Mouse (Mus musculus) monocyte, adult 2 months (primary cell): ENCODE results near the gene 4930402F06Rik.

Experiments
- DNase-seq, 2 experiments: peaks; one replicate each; pipeline ENCODE4 v3.0.0; 2022; ENCODE audit warnings: low spot score in 2 of 2, low read depth in 1 of 2

Gene 4930402F06Rik

GRCm38 (mm10) chr2:35397096-35397495 lies at the start of gene 4930402F06Rik:
4930402F06Rik (minus strand) TSS chr2:35397175.
- DNase-seq, result no peak

GRCm38 (mm10) chr2:35446300-35446699 lies 49.3 kb upstream of the 4930402F06Rik start:
- DNase-seq, result no peak

GRCm38 (mm10) chr2:35445610-35446009 lies 48.6 kb upstream of the 4930402F06Rik start:
- no peak for DNase-seq

GRCm38 (mm10) chr2:35444764-35445262 lies 47.8 kb upstream of the 4930402F06Rik start:
- no peak for DNase-seq

DNA sequence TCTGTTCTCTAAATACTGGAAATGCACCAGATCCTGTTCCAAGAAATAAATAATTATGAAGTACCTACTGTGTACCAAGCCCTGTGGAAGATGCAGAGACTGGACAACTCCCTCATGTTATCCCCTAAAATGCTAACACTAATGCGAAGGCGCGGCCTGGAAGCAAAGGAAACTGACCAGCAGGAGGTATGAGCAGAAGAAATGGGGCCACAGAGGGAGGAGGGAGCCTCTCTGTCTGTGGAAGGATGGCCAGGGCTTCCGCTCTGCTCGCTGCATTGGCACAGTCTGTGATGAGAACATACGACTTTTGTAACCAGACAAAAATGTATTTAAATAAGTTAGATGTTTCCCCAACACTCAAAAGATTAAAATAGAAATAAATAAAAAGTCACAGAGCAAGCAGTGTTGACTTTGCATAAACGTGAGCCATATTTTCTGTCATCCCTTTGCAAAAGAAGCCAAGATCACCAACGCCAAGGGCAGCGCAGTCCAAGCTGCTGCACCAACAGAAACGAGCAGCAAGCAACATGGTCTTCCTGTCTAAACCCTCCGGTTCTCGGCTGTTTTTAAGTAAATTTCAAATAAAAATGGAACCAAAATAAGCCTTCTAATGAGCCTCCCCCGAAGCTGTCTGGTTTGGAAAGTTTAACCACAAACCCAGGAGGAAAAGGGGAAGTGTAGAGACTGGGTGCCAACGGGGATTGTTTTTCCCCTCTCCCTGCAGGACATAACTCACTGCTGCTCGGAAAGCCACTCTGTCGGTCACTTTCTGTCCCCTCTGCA lies 47.2 kb upstream of the 4930402F06Rik start:
- DNase-seq, result peak in 1 of 2 experiments; percentile 28

GRCm38 (mm10) chr2:35443325-35443724 lies 46.4 kb upstream of the 4930402F06Rik start:
- DNase-seq, result no peak

- DNase-seq, result peak in 1 of 2 experiments; percentile 44
These were observed 45.1 kb upstream of the 4930402F06Rik start for GRCm38 (mm10) chr2:35442079-35442478.

- no peak for DNase-seq
These were observed 44.4 kb upstream of the 4930402F06Rik start for GRCm38 (mm10) chr2:35441419-35441818.

DNA sequence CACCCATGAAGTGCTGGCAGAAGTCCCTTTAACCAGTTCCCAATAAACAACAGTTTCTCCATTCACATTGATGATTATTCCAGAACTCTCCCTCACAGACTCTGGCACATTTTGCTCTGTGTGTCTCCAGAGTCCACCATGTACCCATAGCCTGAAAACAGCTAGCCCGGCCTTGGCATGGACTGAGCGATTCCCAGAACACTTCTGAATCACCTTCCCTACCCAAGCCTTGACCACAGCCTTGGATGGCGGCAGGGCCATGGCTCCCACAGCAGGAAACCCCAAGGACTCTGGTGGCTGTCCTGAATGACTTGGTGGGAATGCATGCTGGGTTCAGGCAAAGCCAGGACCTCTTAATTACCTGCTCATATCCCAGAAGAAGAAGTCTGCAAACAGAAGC lies 43.5 kb upstream of the 4930402F06Rik start:
- no peak for DNase-seq

GRCm38 (mm10) chr2:35437796-35438195 lies 40.8 kb upstream of the 4930402F06Rik start:
- peak in 1 of 2 experiments; percentile 51 for DNase-seq

GRCm38 (mm10) chr2:35434576-35435123 lies 37.7 kb upstream of the 4930402F06Rik start:
- DNase-seq, result no peak

- no peak for DNase-seq
These were observed 36.5 kb upstream of the 4930402F06Rik start for GRCm38 (mm10) chr2:35433428-35433827.

- DNase-seq, result no peak
These were observed 35.5 kb upstream of the 4930402F06Rik start for GRCm38 (mm10) chr2:35432472-35432871.

GRCm38 (mm10) chr2:35432011-35432410 lies 35.0 kb upstream of the 4930402F06Rik start:
- no peak for DNase-seq

DNA sequence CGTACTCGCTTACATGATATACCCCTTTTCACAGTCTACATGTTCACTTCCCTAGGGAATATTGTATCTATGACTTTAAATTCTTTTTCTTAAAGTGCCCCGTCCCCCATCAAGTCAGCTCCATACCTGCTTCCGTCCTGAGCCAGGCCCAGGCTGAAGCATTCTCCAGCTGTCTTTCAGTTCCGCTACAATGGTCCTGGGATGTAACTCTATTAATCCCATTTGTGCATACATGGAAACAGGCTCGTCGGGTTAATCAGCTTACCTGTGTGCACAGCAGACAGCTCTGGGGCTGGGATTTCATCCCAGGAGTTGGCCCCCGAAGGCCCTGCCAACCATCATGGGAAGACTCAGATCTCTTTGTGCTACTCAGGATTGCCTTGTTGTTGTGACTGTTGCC lies 33.8 kb upstream of the 4930402F06Rik start:
- no peak for DNase-seq

GRCm38 (mm10) chr2:35428615-35429300 lies 31.8 kb upstream of the 4930402F06Rik start:
- no peak for DNase-seq

- DNase-seq, result no peak
These were observed 30.6 kb upstream of the 4930402F06Rik start for GRCm38 (mm10) chr2:35427559-35427958.

GRCm38 (mm10) chr2:35423711-35424339 lies 26.9 kb upstream of the 4930402F06Rik start:
- no peak for DNase-seq

DNA sequence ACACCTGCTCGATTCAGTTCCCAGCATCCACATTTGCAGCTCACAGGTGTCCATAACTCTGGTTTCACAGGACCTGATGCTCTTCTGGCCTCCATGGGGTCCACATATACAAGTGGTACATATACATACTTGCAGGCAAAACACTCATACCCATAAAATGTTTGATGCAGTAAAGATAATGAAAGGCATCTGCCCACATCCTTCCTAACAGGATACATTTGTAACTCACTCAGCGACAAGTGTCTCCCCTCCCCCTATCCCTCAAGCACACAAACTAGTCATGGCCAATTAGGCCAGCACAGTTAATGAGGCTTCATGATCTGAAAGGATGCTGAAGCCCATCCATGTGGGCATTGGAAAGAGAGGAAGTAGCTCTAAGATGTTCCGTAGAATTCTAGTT lies 25.4 kb upstream of the 4930402F06Rik start:
- DNase-seq, result no peak

- no peak for DNase-seq
These were observed 23.7 kb upstream of the 4930402F06Rik start for GRCm38 (mm10) chr2:35420681-35421080.

DNA sequence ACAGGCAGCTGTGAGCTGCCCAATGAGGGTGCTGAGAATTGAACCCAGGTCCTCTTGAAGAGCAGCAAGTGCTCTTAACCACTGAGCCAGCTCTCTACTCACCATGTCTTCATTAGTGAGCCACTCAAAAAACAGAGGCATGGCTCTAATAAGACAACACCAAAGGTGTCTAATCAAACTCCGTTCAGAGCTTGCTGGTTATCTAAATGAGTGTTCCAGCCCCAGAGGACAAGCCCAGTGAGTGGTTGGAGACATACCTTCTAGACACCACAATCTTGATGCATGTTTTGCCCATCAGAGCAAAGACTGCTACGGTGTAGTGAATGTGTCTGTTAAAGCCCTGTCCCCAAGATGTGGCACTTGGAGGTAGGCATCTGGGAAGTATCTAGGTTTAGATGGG lies 22.7 kb upstream of the 4930402F06Rik start:
- no peak for DNase-seq
